Mouse (Mus musculus): Measurements from ENCODE around the gene Rhox7a. TPM values are rescaled to one million over a fixed set of nuclear protein-coding genes. Genes with fewer than 3 reads are reported as not detected.
"Not testable (repeated sequence)": the region's sequence is repeated elsewhere in the genome, so short reads cannot be mapped to it uniquely, and the experiment has no call there.

The Rhox7a gene
- polyA plus RNA-seq (2012; rRNA removed) (not detected in 2 replicates), polyA plus RNA-seq (2014; fragmentation: Nextera tagmentation; extraction: Ambion mirVana) (not detected in 2 replicates)

DNA sequence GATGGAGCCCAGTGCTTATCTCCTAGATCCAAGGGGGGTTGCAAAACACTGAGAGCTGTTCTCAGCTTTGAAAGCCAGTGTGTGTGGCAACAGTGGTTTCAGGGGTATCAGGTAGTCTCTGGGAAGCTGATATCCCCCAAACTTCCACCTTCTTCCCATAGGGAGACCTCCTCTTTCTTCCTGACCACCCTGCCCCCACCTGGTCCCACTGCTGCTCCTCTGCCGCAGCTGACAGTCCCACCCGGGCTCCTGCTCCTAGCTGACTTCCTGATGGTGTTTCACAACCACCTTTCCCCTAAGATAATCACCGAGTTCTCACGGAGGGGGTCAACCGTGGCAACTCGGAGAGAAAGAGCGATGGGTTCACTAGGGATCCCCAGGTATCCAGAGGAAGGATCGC is at the start of gene Rhox7a:
Gene Rhox7a, plus strand, starts transcription at position 301 of the 400 bp plus-strand sequence.
- H3K4me2 ChIP-seq (replicated peaks; ENCODE audit: low read depth, low read length, severe bottlenecking); H3K36me3 ChIP-seq (ENCODE audit: control insufficient read depth, insufficient read depth, low read length); H3K4me3 ChIP-seq (replicated peaks; ENCODE audit: low read length); H3K27me3 ChIP-seq (ENCODE audit: control insufficient read depth, insufficient read depth, low read length); H3K9me3 ChIP-seq (ENCODE audit: control insufficient read depth, low read length); H3K27ac ChIP-seq (replicated peaks; ENCODE audit: low read depth, low read length); H3K9ac ChIP-seq (ENCODE audit: low read depth, low read length, severe bottlenecking); DNase-seq (ENCODE audit: low spot score); ATAC-seq (ENCODE audit: low FRiP score, low read depth); H3K4me1 ChIP-seq (ENCODE audit: control insufficient read depth, insufficient read depth, low read length): not testable (repeated sequence)
- 79% methylated on average over 8 of the region's 8 CpGs for WGBS

- 78% methylated on average over 12 of the region's 15 CpGs for whole genome bisulfite sequencing
- no peak for TF ChIP-seq POLR2A (IDR thresholded peaks at IDR 0.05; ENCODE audit: borderline replicate concordance, extremely low read depth, insufficient read depth, insufficient read length)
- H3K27ac ChIP-seq (replicated peaks; ENCODE audit: low read depth, low read length), result no peak overlapping the region
These were observed 24.0 kb upstream of the Rhox7a start for GRCm38 (mm10) chrX:37807286-37808080.

DNA sequence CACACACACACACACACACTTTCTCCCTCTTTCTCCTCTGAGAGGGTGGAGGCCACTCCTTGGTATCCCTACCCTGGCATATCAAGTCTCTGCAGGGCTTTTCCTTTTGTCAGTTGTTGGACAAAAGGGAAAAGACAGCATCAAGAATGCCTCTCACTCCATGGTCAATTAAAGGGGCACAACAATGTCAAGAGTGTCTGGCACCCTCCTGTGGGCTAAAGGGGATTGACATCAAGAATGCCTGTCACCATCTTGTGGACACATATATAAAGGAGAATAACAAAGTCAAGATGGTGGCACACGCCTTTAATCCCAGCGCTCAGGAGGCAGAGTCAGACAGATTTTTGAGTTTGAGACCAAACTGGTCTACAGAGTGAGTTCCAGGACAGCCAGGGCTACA is 22.1 kb upstream of the Rhox7a start:
- no peaks in the 10 kb centered on the region for H3K36me3 ChIP-seq (ENCODE audit: control insufficient read depth, insufficient read depth, low read length)
- no peak overlapping the region for H3K9ac ChIP-seq (ENCODE audit: low read depth, low read length, severe bottlenecking)
- ATAC-seq (ENCODE audit: low FRiP score, low read depth) (no peak), DNase-seq (ENCODE audit: low spot score) (no peak)
- 90% methylated on average over 2 of the region's 2 CpGs for WGBS
- no peak overlapping the region for H3K27ac ChIP-seq (replicated peaks; ENCODE audit: low read depth, low read length)
- no peaks in the 10 kb centered on the region for H3K4me1 ChIP-seq (ENCODE audit: control insufficient read depth, insufficient read depth, low read length)
- no peak overlapping the region for H3K4me3 ChIP-seq (replicated peaks; ENCODE audit: low read length)
- no peaks in the 10 kb centered on the region for H3K9me3 ChIP-seq (ENCODE audit: control insufficient read depth, low read length)
- no peak overlapping the region for H3K4me2 ChIP-seq (replicated peaks; ENCODE audit: low read depth, low read length, severe bottlenecking)
- no peaks in the 10 kb centered on the region for H3K27me3 ChIP-seq (ENCODE audit: control insufficient read depth, insufficient read depth, low read length)
- no peak for TF ChIP-seq POLR2A (IDR thresholded peaks at IDR 0.05; ENCODE audit: borderline replicate concordance, extremely low read depth, insufficient read depth, insufficient read length)

More at GRCm38 (mm10) chrX:37807286-37808080, 24.0 kb upstream of the Rhox7a start:
- H3K36me3 ChIP-seq (ENCODE audit: control insufficient read depth, insufficient read depth, low read length), result no peaks in the 10 kb centered on the region
- H3K9me3 ChIP-seq (ENCODE audit: control insufficient read depth, low read length), result no peaks in the 10 kb centered on the region
- H3K4me2 ChIP-seq (replicated peaks; ENCODE audit: low read depth, low read length, severe bottlenecking), result no peak overlapping the region
- ATAC-seq (ENCODE audit: low FRiP score, low read depth) (no peak), DNase-seq (ENCODE audit: low spot score) (no peak)
- no peaks in the 10 kb centered on the region for H3K4me1 ChIP-seq (ENCODE audit: control insufficient read depth, insufficient read depth, low read length)
- no peak overlapping the region for H3K4me3 ChIP-seq (replicated peaks; ENCODE audit: low read length)
- H3K27me3 ChIP-seq (ENCODE audit: control insufficient read depth, insufficient read depth, low read length), result no peaks in the 10 kb centered on the region
- H3K9ac ChIP-seq (ENCODE audit: low read depth, low read length, severe bottlenecking), result no peak overlapping the region

GRCm38 (mm10) chrX:37811179-37811578 is 20.3 kb upstream of the Rhox7a start:
- Histone ChIP-seq H3K9me3 (ENCODE audit: control insufficient read depth, low read length) (no peaks in the 10 kb centered on the region), H3K4me3 (replicated peaks; ENCODE audit: low read length) (no peak overlapping the region), H3K36me3 (ENCODE audit: control insufficient read depth, insufficient read depth, low read length) (no peaks in the 10 kb centered on the region), H3K9ac (ENCODE audit: low read depth, low read length, severe bottlenecking) (no peak overlapping the region), H3K27ac (replicated peaks; ENCODE audit: low read depth, low read length) (no peak overlapping the region), H3K4me1 (ENCODE audit: control insufficient read depth, insufficient read depth, low read length) (no peaks in the 10 kb centered on the region), H3K4me2 (replicated peaks; ENCODE audit: low read depth, low read length, severe bottlenecking) (no peak overlapping the region), H3K27me3 (ENCODE audit: control insufficient read depth, insufficient read depth, low read length) (no peaks in the 10 kb centered on the region)
- WGBS, result 29% methylated on average over 5 of the region's 5 CpGs
- ATAC-seq (ENCODE audit: low FRiP score, low read depth) (no peak), DNase-seq (ENCODE audit: low spot score) (no peak)
- TF ChIP-seq POLR2A (IDR thresholded peaks at IDR 0.05; ENCODE audit: borderline replicate concordance, extremely low read depth, insufficient read depth, insufficient read length), result no peak

DNA sequence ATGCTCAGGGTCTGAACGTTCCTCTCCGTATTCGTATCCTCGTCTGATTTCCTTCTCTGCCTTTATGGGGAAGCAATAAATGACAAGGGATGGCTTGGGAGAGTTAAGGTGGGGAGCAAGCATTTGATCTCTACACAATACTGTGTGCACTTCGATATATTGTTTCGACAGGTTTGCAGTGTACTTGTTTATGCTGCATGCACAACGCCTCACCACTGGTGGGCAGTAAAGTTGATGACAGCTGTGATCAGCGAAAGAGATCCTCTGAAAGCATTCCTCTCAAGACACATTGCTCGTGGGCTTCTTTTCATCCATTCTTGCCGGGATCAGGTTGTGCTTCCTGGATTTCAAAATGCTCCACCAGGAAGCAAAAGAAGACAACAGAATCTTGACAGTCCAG is 15.8 kb upstream of the Rhox7a start:
- no peak for DNase-seq (ENCODE audit: low spot score)
- no peak overlapping the region for H3K4me2 ChIP-seq (replicated peaks; ENCODE audit: low read depth, low read length, severe bottlenecking)
- WGBS, result 73% methylated on average over 10 of the region's 10 CpGs
- H3K4me3 ChIP-seq (replicated peaks; ENCODE audit: low read length), result no peak overlapping the region
- H3K9me3 ChIP-seq (ENCODE audit: control insufficient read depth, low read length), result no peaks in the 10 kb centered on the region
- no peak overlapping the region for H3K27ac ChIP-seq (replicated peaks; ENCODE audit: low read depth, low read length)
- no peaks in the 10 kb centered on the region for H3K4me1 ChIP-seq (ENCODE audit: control insufficient read depth, insufficient read depth, low read length)
- no peaks in the 10 kb centered on the region for H3K27me3 ChIP-seq (ENCODE audit: control insufficient read depth, insufficient read depth, low read length)
- TF ChIP-seq POLR2A (IDR thresholded peaks at IDR 0.05; ENCODE audit: borderline replicate concordance, extremely low read depth, insufficient read depth, insufficient read length), result no peak
- H3K9ac ChIP-seq (ENCODE audit: low read depth, low read length, severe bottlenecking), result no peak overlapping the region
- no peaks in the 10 kb centered on the region for H3K36me3 ChIP-seq (ENCODE audit: control insufficient read depth, insufficient read depth, low read length)
- no peak for ATAC-seq (ENCODE audit: low FRiP score, low read depth)

GRCm38 (mm10) chrX:37826610-37827009 is 4.9 kb upstream of the Rhox7a start, which contains the start of gene Rhox6:
Gene Rhox6, plus strand, starts transcription at chrX:37826910.
- H3K4me3 ChIP-seq (replicated peaks; ENCODE audit: low read length); H3K27ac ChIP-seq (replicated peaks; ENCODE audit: low read depth, low read length); H3K9me3 ChIP-seq (ENCODE audit: control insufficient read depth, low read length); DNase-seq (ENCODE audit: low spot score); ATAC-seq (ENCODE audit: low FRiP score, low read depth); H3K4me2 ChIP-seq (replicated peaks; ENCODE audit: low read depth, low read length, severe bottlenecking); H3K27me3 ChIP-seq (ENCODE audit: control insufficient read depth, insufficient read depth, low read length); H3K36me3 ChIP-seq (ENCODE audit: control insufficient read depth, insufficient read depth, low read length); H3K4me1 ChIP-seq (ENCODE audit: control insufficient read depth, insufficient read depth, low read length); H3K9ac ChIP-seq (ENCODE audit: low read depth, low read length, severe bottlenecking): not testable (repeated sequence)
- 89% methylated on average over 4 of the region's 12 CpGs for WGBS
